Mouse (Mus musculus): Measurements from ENCODE around the gene Mrpl42. TPM values are rescaled to one million over a fixed set of nuclear protein-coding genes. Genes with fewer than 3 reads are reported as not detected.
"Not testable (repeated sequence)": the region's sequence is repeated elsewhere in the genome, so short reads cannot be mapped to it uniquely, and the experiment has no call there.

Mrpl42 gene
- 356 and 358 TPM in 2 replicates for polyA plus RNA-seq (2014; fragmentation: Nextera tagmentation; extraction: Ambion mirVana)

- no peaks in the 10 kb centered on the region for H3K27me3 ChIP-seq (ENCODE audit: insufficient read depth, low read length)
- peaks cover 12% of the 10 kb centered on the region for H3K36me3 ChIP-seq (ENCODE audit: insufficient read depth)
- H3K4me3 ChIP-seq (ENCODE audit: low read depth, low read length): peak within 1 kb of the TSS; percentile 86
- DNase-seq (peak; percentile 96), ATAC-seq (ENCODE audit: insufficient read depth) (peak; percentile 97)
- H3K4me1 ChIP-seq (ENCODE audit: insufficient read depth): peaks cover 2% of the 10 kb centered on the region; the same call in 1 of the 2 replicates
- no peak for TF ChIP-seq CTCF (IDR thresholded peaks at IDR 0.05; ENCODE audit: low read depth)
- no peaks in the 10 kb centered on the region for H3K9me3 ChIP-seq (ENCODE audit: low read depth, low read length)
- WGBS: under 1% methylated on average over 35 of the region's 35 CpGs
- peak within 1 kb of the TSS; percentile 68 for H3K4me2 ChIP-seq
- H3K9ac ChIP-seq: peak within 1 kb of the TSS; percentile 83
- peak within 1 kb of the TSS; percentile 85 for H3K27ac ChIP-seq (ENCODE audit: low read depth)
Observed at GRCm38 (mm10) chr10:95501463-95502081, at the start of gene Mrpl42. Mrpl42 (minus strand) TSS chr10:95501940.

- WGBS: 46% methylated on average over 1 of the region's 1 CpGs
- H3K4me3 ChIP-seq (ENCODE audit: low read depth, low read length): no peak overlapping the region
- peak; percentile 62 for TF ChIP-seq CTCF (IDR thresholded peaks at IDR 0.05; ENCODE audit: low read depth)
- no peak overlapping the region for H3K27ac ChIP-seq (ENCODE audit: low read depth)
- DNase-seq: peak; percentile 75
- H3K9me3 ChIP-seq (ENCODE audit: low read depth, low read length): no peaks in the 10 kb centered on the region
- no peak overlapping the region for H3K4me2 ChIP-seq
- H3K36me3 ChIP-seq (ENCODE audit: insufficient read depth): peaks cover 59% of the 10 kb centered on the region
- H3K9ac ChIP-seq: no peak overlapping the region
- no peaks in the 10 kb centered on the region for H3K27me3 ChIP-seq (ENCODE audit: insufficient read depth, low read length)
- ATAC-seq (ENCODE audit: insufficient read depth): no peak; the same call in 1 of the 2 replicates
- no peaks in the 10 kb centered on the region for H3K4me1 ChIP-seq (ENCODE audit: insufficient read depth)
Observed at GRCm38 (mm10) chr10:95550506-95550905, 48.8 kb upstream of the Mrpl42 start.

GRCm38 (mm10) chr10:95549080-95549479 is 47.3 kb upstream of the Mrpl42 start:
- H3K9me3 ChIP-seq (ENCODE audit: low read depth, low read length); ATAC-seq (ENCODE audit: insufficient read depth); H3K4me2 ChIP-seq; H3K9ac ChIP-seq; H3K4me3 ChIP-seq (ENCODE audit: low read depth, low read length); DNase-seq; H3K27me3 ChIP-seq (ENCODE audit: insufficient read depth, low read length); H3K27ac ChIP-seq (ENCODE audit: low read depth); H3K4me1 ChIP-seq (ENCODE audit: insufficient read depth): not testable (repeated sequence)
- 74% methylated on average over 5 of the region's 5 CpGs for WGBS
- peaks cover 73% of the 10 kb centered on the region for H3K36me3 ChIP-seq (ENCODE audit: insufficient read depth)

- 80% methylated on average over 11 of the region's 11 CpGs for WGBS
Observed at GRCm38 (mm10) chr10:95548154-95548826, 46.5 kb upstream of the Mrpl42 start.

GRCm38 (mm10) chr10:95546178-95546577 is 44.4 kb upstream of the Mrpl42 start:
- no peaks in the 10 kb centered on the region for H3K27me3 ChIP-seq (ENCODE audit: insufficient read depth, low read length)
- WGBS: 88% methylated on average over 2 of the region's 2 CpGs
- DNase-seq (no peak), ATAC-seq (ENCODE audit: insufficient read depth) (no peak)
- H3K4me3 ChIP-seq (ENCODE audit: low read depth, low read length): no peak overlapping the region
- peaks cover 80% of the 10 kb centered on the region for H3K36me3 ChIP-seq (ENCODE audit: insufficient read depth)
- H3K9me3 ChIP-seq (ENCODE audit: low read depth, low read length): no peaks in the 10 kb centered on the region
- TF ChIP-seq CTCF (IDR thresholded peaks at IDR 0.05; ENCODE audit: low read depth): no peak
- H3K9ac ChIP-seq: no peak overlapping the region
- H3K27ac ChIP-seq (ENCODE audit: low read depth): no peak overlapping the region
- H3K4me1 ChIP-seq (ENCODE audit: insufficient read depth): no peaks in the 10 kb centered on the region
- no peak overlapping the region for H3K4me2 ChIP-seq

More at GRCm38 (mm10) chr10:95548154-95548826, 46.5 kb upstream of the Mrpl42 start:
- Histone ChIP-seq H3K4me1 (ENCODE audit: insufficient read depth) (no peaks in the 10 kb centered on the region), H3K9ac (no peak overlapping the region), H3K9me3 (ENCODE audit: low read depth, low read length) (no peaks in the 10 kb centered on the region), H3K4me2 (no peak overlapping the region), H3K4me3 (ENCODE audit: low read depth, low read length) (no peak overlapping the region), H3K27ac (ENCODE audit: low read depth) (no peak overlapping the region), H3K36me3 (ENCODE audit: insufficient read depth) (peaks cover 78% of the 10 kb centered on the region), H3K27me3 (ENCODE audit: insufficient read depth, low read length) (no peaks in the 10 kb centered on the region)
- TF ChIP-seq CTCF (IDR thresholded peaks at IDR 0.05; ENCODE audit: low read depth): no peak
- DNase-seq (no peak), ATAC-seq (ENCODE audit: insufficient read depth) (no peak)

DNA sequence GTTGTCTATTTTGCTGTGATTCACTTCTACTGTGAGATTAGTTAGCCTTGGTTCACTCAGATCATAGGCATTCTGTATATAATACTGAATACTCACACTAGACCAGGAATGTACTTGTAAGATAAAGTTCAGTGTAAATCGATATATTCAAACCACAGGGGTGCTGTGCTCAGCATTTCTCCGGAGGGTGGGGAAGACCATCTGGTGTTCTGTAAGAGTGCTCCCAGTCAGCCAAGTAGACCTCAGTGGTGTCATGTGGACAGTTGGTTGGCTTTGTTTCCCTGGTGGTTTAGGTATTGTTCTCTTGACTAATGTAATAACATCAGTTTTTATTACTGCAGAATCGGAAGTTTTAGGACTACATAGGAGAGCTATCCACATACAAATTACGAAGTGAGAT is 43.3 kb upstream of the Mrpl42 start:
- H3K4me3 ChIP-seq (ENCODE audit: low read depth, low read length): no peak overlapping the region
- H3K9me3 ChIP-seq (ENCODE audit: low read depth, low read length): no peaks in the 10 kb centered on the region
- no peak for ATAC-seq (ENCODE audit: insufficient read depth)
- H3K36me3 ChIP-seq (ENCODE audit: insufficient read depth): peaks cover 70% of the 10 kb centered on the region
- H3K4me1 ChIP-seq (ENCODE audit: insufficient read depth): no peaks in the 10 kb centered on the region
- TF ChIP-seq CTCF (IDR thresholded peaks at IDR 0.05; ENCODE audit: low read depth): no peak
- H3K4me2 ChIP-seq: no peak overlapping the region
- DNase-seq: no peak
- H3K9ac ChIP-seq: no peak overlapping the region
- no peaks in the 10 kb centered on the region for H3K27me3 ChIP-seq (ENCODE audit: insufficient read depth, low read length)
- 67% methylated on average over 4 of the region's 4 CpGs for WGBS
- no peak overlapping the region for H3K27ac ChIP-seq (ENCODE audit: low read depth)

- no peak for TF ChIP-seq CTCF (IDR thresholded peaks at IDR 0.05; ENCODE audit: low read depth)
- no peak overlapping the region for H3K9ac ChIP-seq
- WGBS: 90% methylated on average over 2 of the region's 2 CpGs
- no peak overlapping the region for H3K4me3 ChIP-seq (ENCODE audit: low read depth, low read length)
- H3K4me1 ChIP-seq (ENCODE audit: insufficient read depth): no peaks in the 10 kb centered on the region
- H3K4me2 ChIP-seq: no peak overlapping the region
- DNase-seq (no peak), ATAC-seq (ENCODE audit: insufficient read depth) (no peak)
- H3K27me3 ChIP-seq (ENCODE audit: insufficient read depth, low read length): no peaks in the 10 kb centered on the region
- H3K27ac ChIP-seq (ENCODE audit: low read depth): no peak overlapping the region
- H3K9me3 ChIP-seq (ENCODE audit: low read depth, low read length): no peaks in the 10 kb centered on the region
- H3K36me3 ChIP-seq (ENCODE audit: insufficient read depth): peaks cover 66% of the 10 kb centered on the region
Observed at GRCm38 (mm10) chr10:95544651-95545050, 42.9 kb upstream of the Mrpl42 start.

All from lung, embryonic 14.5 days (tissue).